Mouse (Mus musculus): ENCODE results near the gene Sirpb1b.
"Not testable (repeated sequence)": the region's sequence is repeated elsewhere in the genome, so short reads cannot be mapped to it uniquely, and the experiment has no call there.

Gene Sirpb1b

GRCm38 (mm10) chr3:15574887-15575286 lies at the start of gene Sirpb1b:
Gene Sirpb1b, minus strand, starts transcription at chr3:15575065.
- not testable (repeated sequence) for DNase-seq (ENCODE audit: low spot score in 2 of 2)

GRCm38 (mm10) chr3:15590377-15591117 lies 15.7 kb upstream of the Sirpb1b start:
- not testable (repeated sequence) for DNase-seq (ENCODE audit: low spot score in 2 of 2)

GRCm38 (mm10) chr3:15586665-15587064 lies 11.8 kb upstream of the Sirpb1b start:
- DNase-seq (ENCODE audit: low spot score in 2 of 2), result not testable (repeated sequence)

- no peak for DNase-seq (ENCODE audit: low spot score in 2 of 2)
These were observed 8.6 kb upstream of the Sirpb1b start for GRCm38 (mm10) chr3:15583452-15583851.

GRCm38 (mm10) chr3:15582948-15583347 lies 8.1 kb upstream of the Sirpb1b start:
- not testable (repeated sequence) for DNase-seq (ENCODE audit: low spot score in 2 of 2)

GRCm38 (mm10) chr3:15576466-15576865 lies 1.6 kb upstream of the Sirpb1b start:
- not testable (repeated sequence) for DNase-seq (ENCODE audit: low spot score in 2 of 2)

- DNase-seq (ENCODE audit: low spot score in 2 of 2), result no peak
These were observed 46.3 kb downstream of the Sirpb1b start for GRCm38 (mm10) chr3:15528589-15528988.

- DNase-seq (ENCODE audit: low spot score in 2 of 2), result not testable (repeated sequence)
These were observed 61.3 kb downstream of the Sirpb1b start for GRCm38 (mm10) chr3:15513608-15514007.

- not testable (repeated sequence) for DNase-seq (ENCODE audit: low spot score in 2 of 2)
These were observed 67.0 kb downstream of the Sirpb1b start for GRCm38 (mm10) chr3:15507792-15508321.

- not testable (repeated sequence) for DNase-seq (ENCODE audit: low spot score in 2 of 2)
These were observed 100.0 kb downstream of the Sirpb1b start for GRCm38 (mm10) chr3:15474831-15475230.

GRCm38 (mm10) chr3:15470158-15470557 lies 104.7 kb downstream of the Sirpb1b start:
- not testable (repeated sequence) for DNase-seq (ENCODE audit: low spot score in 2 of 2)

Data from natural killer cell, adult 2 months (primary cell).